13 mouse cellular contexts compared by ENCODE assay signal in the genomic region with DNA sequence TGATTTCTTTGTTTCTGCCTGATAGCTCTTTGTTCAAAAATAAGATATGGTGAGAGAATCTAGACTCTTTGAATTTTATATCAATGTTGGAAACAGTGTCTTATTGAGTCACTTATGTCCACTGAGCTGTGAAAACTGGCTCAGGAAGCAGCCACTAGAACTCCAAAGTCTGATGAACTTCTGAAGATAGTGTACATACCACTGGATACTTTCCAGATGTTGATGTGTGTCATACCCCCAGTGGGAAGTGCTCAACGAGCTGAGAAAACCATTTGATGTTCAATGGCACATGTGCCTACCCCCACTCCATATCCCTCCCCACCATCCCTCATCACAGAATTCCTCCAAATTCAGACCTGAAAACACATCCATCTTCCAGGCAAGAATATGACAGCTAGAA.
DNase-seq lines count a peak whose midpoint lies in the region; ATAC-seq lines count a peak whose summit lies in the region.
"Had no signal": no experiment of that assay in that cellular context is flagged by ENCODE, and none has a peak within 500 bp of the region (broad histone marks: within the 10 kb centered on the region; RNA-seq: fewer than 3 reads in every experiment).

No protein-coding gene starts in this region.

- no peak overlapping the region for H3K4me2 ChIP-seq in hindbrain, embryonic 16.5 days (ENCODE audit: low read length)
- H3K4me2 ChIP-seq in midbrain, embryonic 14.5 days (ENCODE audit: low read length) = no peak overlapping the region
- no peak overlapping the region for H3K4me2 ChIP-seq in hindbrain, embryonic 12.5 days (replicated peaks)
- no peak overlapping the region for H3K4me2 ChIP-seq in neural tube, embryonic 14.5 days (ENCODE audit: low read depth, low read length)

- WGBS in hindbrain, embryonic 10.5 days = 64% methylated on average over 1 of the region's 1 CpGs
- 58% methylated on average over 1 of the region's 1 CpGs for WGBS in hindbrain, embryonic 16.5 days
- 67% methylated on average over 1 of the region's 1 CpGs for WGBS in midbrain, embryonic 14.5 days
- 74% methylated on average over 1 of the region's 1 CpGs for WGBS in midbrain, embryonic 10.5 days
- whole genome bisulfite sequencing in hindbrain, embryonic 12.5 days = 52% methylated on average over 1 of the region's 1 CpGs
- 17% methylated on average over 1 of the region's 1 CpGs for WGBS in neural tube, embryonic 14.5 days

- no peaks in the 10 kb centered on the region for H3K27me3 ChIP-seq in hindbrain, embryonic 10.5 days (ENCODE audit: insufficient read depth, poor library complexity, severe bottlenecking)
- no peaks in the 10 kb centered on the region for H3K27me3 ChIP-seq in hindbrain, embryonic 16.5 days (replicated peaks; ENCODE audit: control insufficient read depth, insufficient read depth, low read length)
- H3K27me3 ChIP-seq in midbrain, embryonic 14.5 days (ENCODE audit: control insufficient read depth, insufficient read depth, low read length) = no peaks in the 10 kb centered on the region
- H3K27me3 ChIP-seq in midbrain, embryonic 10.5 days (ENCODE audit: low read depth, poor library complexity, severe bottlenecking) = no peaks in the 10 kb centered on the region
- no peaks in the 10 kb centered on the region for H3K27me3 ChIP-seq in hindbrain, embryonic 12.5 days
- no peaks in the 10 kb centered on the region for H3K27me3 ChIP-seq in neural tube, embryonic 14.5 days (ENCODE audit: control insufficient read depth, insufficient read depth, low read length)
- H3K27me3 ChIP-seq: CH12.LX had no signal

- H3K4me1 ChIP-seq in hindbrain, embryonic 10.5 days (replicated peaks) = peaks cover 8% of the 10 kb centered on the region
- peaks cover 5% of the 10 kb centered on the region for H3K4me1 ChIP-seq in hindbrain, embryonic 16.5 days (ENCODE audit: control insufficient read depth, insufficient read depth, low read depth, low read length)
- peaks cover 8% of the 10 kb centered on the region; the same call in 1 of the 2 replicates for H3K4me1 ChIP-seq in midbrain, embryonic 14.5 days (ENCODE audit: control insufficient read depth, insufficient read depth, low read length)
- H3K4me1 ChIP-seq in midbrain, embryonic 10.5 days = peaks cover 9% of the 10 kb centered on the region
- H3K4me1 ChIP-seq in hindbrain, embryonic 12.5 days = 0 out of 2 replicates have a peak, but pooled peaks cover 4% of the 10 kb centered on the region
- peaks cover 12% of the 10 kb centered on the region for H3K4me1 ChIP-seq in neural tube, embryonic 14.5 days (ENCODE audit: control insufficient read depth, insufficient read depth, low read length)

- H3K36me3 ChIP-seq in hindbrain, embryonic 10.5 days = no peaks in the 10 kb centered on the region
- 0 out of 2 replicates have a peak, but pooled peaks cover 2% of the 10 kb centered on the region for H3K36me3 ChIP-seq in hindbrain, embryonic 16.5 days (ENCODE audit: control insufficient read depth, insufficient read depth, low read length)
- H3K36me3 ChIP-seq in midbrain, embryonic 14.5 days (ENCODE audit: control insufficient read depth, insufficient read depth, low read length) = 0 out of 2 replicates have a peak, but pooled peaks cover 6% of the 10 kb centered on the region
- no peaks in the 10 kb centered on the region for H3K36me3 ChIP-seq in midbrain, embryonic 10.5 days
- H3K36me3 ChIP-seq in hindbrain, embryonic 12.5 days = no peaks in the 10 kb centered on the region
- no peaks in the 10 kb centered on the region; the same call in 1 of the 2 replicates for H3K36me3 ChIP-seq in neural tube, embryonic 14.5 days (ENCODE audit: control insufficient read depth, insufficient read depth, low read length)

- H3K9me3 ChIP-seq in hindbrain, embryonic 10.5 days = no peaks in the 10 kb centered on the region
- H3K9me3 ChIP-seq in hindbrain, embryonic 16.5 days (ENCODE audit: control insufficient read depth, low read length) = no peaks in the 10 kb centered on the region
- H3K9me3 ChIP-seq in midbrain, embryonic 14.5 days (ENCODE audit: control insufficient read depth, low read length) = no peaks in the 10 kb centered on the region
- H3K9me3 ChIP-seq in midbrain, embryonic 10.5 days (replicated peaks) = no peaks in the 10 kb centered on the region
- no peaks in the 10 kb centered on the region for H3K9me3 ChIP-seq in hindbrain, embryonic 12.5 days (replicated peaks)
- H3K9me3 ChIP-seq in neural tube, embryonic 14.5 days (ENCODE audit: control insufficient read depth, low read length) = no peaks in the 10 kb centered on the region

- 0 out of 2 replicates have a peak overlapping the region, but pooled peaks have one; percentile 62 for H3K27ac ChIP-seq in hindbrain, embryonic 10.5 days
- H3K27ac ChIP-seq in hindbrain, embryonic 16.5 days (ENCODE audit: low read depth, low read length) = no peak overlapping the region; the same call in 1 of the 2 replicates
- H3K27ac ChIP-seq in midbrain, embryonic 14.5 days (replicated peaks; ENCODE audit: low read depth, low read length) = peak overlapping the region; percentile 53
- H3K27ac ChIP-seq in midbrain, embryonic 10.5 days (replicated peaks) = no peak overlapping the region; the same call in 1 of the 2 replicates
- peak overlapping the region; percentile 76 for H3K27ac ChIP-seq in hindbrain, embryonic 12.5 days
- peak overlapping the region; percentile 71 for H3K27ac ChIP-seq in neural tube, embryonic 14.5 days (ENCODE audit: low read depth, low read length)
- H3K27ac ChIP-seq: left cerebral cortex, adult 2 months had no signal

- no peak overlapping the region for H3K9ac ChIP-seq in hindbrain, embryonic 16.5 days (ENCODE audit: low read depth, low read length)
- no peak overlapping the region for H3K9ac ChIP-seq in midbrain, embryonic 14.5 days (replicated peaks; ENCODE audit: low read length)
- H3K9ac ChIP-seq in hindbrain, embryonic 12.5 days = no peak overlapping the region
- H3K9ac ChIP-seq in neural tube, embryonic 14.5 days (replicated peaks; ENCODE audit: low read depth, low read length) = no peak overlapping the region

- no peak for DNase-seq in hindbrain, embryonic 10.5 days (ENCODE audit: low spot score)
- no peak for DNase-seq in midbrain, embryonic 14.5 days
- no peak for DNase-seq in midbrain, embryonic 10.5 days (ENCODE audit: low spot score)
- DNase-seq in T-cell, adult 2 months (ENCODE audit: low spot score) = no peak
- no peak for DNase-seq in yolk sac, embryonic 10.5 days (ENCODE audit: low spot score)
- DNase-seq: cerebellum, adult 9-11 months; kidney, postnatal 25 days; lung, adult 18-20 months had no signal

- no peak overlapping the region for H3K4me3 ChIP-seq in hindbrain, embryonic 10.5 days
- H3K4me3 ChIP-seq in hindbrain, embryonic 16.5 days (ENCODE audit: low read length) = no peak overlapping the region
- H3K4me3 ChIP-seq in midbrain, embryonic 14.5 days (replicated peaks; ENCODE audit: low read depth, low read length) = no peak overlapping the region
- H3K4me3 ChIP-seq in midbrain, embryonic 10.5 days = no peak overlapping the region
- H3K4me3 ChIP-seq in hindbrain, embryonic 12.5 days = no peak overlapping the region
- no peak overlapping the region for H3K4me3 ChIP-seq in neural tube, embryonic 14.5 days (ENCODE audit: low read depth, low read length)
- H3K4me3 ChIP-seq: left cerebral cortex, adult 2 months had no signal

- no peak for ATAC-seq in hindbrain, embryonic 16.5 days
- ATAC-seq in midbrain, embryonic 14.5 days (ENCODE audit: low FRiP score, low TSS enrichment) = no peak
- ATAC-seq in hindbrain, embryonic 12.5 days (ENCODE audit: low FRiP score) = no peak
- peak; percentile 59; the same call in 1 of the 2 replicates for ATAC-seq in neural tube, embryonic 14.5 days (ENCODE audit: low read depth)

Comparison
In these comparisons a context has a peak if more than half of its experiments do, and no peak if none do; other contexts are left out.
1. H3K27ac ChIP-seq: peak in hindbrain, embryonic 10.5 days (single experiment), midbrain, embryonic 14.5 days (single experiment), hindbrain, embryonic 12.5 days (single experiment) and neural tube, embryonic 14.5 days (single experiment); none in hindbrain, embryonic 16.5 days (single experiment) and midbrain, embryonic 10.5 days (single experiment).